In the genomic region with DNA sequence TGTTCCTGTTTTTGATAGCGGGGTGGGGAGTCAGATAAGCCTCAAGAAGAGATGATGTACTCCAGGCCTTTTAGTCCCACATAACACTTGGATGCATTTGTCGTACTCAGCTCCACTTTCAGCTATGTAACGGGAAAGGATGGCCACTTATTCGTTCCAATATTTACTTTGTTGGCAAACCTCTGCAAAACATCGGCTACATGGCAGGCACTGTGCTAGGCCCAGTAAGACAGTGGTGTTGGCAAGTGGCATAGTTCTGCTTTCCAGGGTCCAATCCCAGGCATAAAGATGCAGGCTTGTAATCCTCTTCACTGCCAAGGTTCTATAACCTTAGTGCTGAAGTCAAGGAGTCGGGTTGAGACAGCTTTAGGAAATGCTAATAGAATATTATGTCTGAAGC, we compare ENCODE assay signal across 23 mouse cellular contexts. TPM values are rescaled to one million over a fixed set of nuclear protein-coding genes. Genes with fewer than 3 reads are reported as not detected.
DNase-seq lines count a peak whose midpoint lies in the region; ATAC-seq and TF ChIP-seq lines count a peak whose summit lies in the region.
"Had no signal": no experiment of that assay in that cellular context is flagged by ENCODE, and none has a peak within 500 bp of the region (broad histone marks: within the 10 kb centered on the region; RNA-seq: fewer than 3 reads in every experiment).

No protein-coding gene starts in this region.

- TF ChIP-seq CTCF in heart, adult 2 months (IDR thresholded peaks at IDR 0.05), result no peak
- no peak for TF ChIP-seq CTCF in layer of hippocampus, adult 2 months (conservative IDR thresholded peaks at IDR 0.05)
- TF ChIP-seq CTCF in testis, adult 2 months (IDR thresholded peaks at IDR 0.05; ENCODE audit: control insufficient read depth, insufficient read depth, insufficient replicate concordance, low read depth, low read length), result no peak

- TF ChIP-seq EP300 in heart, adult 2 months (IDR thresholded peaks at IDR 0.05; ENCODE audit: insufficient read depth, low read depth, low read length), result no peak

- H3K36me3 ChIP-seq in forebrain, embryonic 16.5 days (ENCODE audit: control insufficient read depth, insufficient read depth), result no peaks in the 10 kb centered on the region
- H3K36me3 ChIP-seq in forebrain, embryonic 13.5 days (ENCODE audit: poor library complexity, severe bottlenecking), result no peaks in the 10 kb centered on the region
- H3K36me3 ChIP-seq in heart, embryonic 13.5 days, result no peaks in the 10 kb centered on the region
- no peaks in the 10 kb centered on the region for H3K36me3 ChIP-seq in heart, adult 2 months (ENCODE audit: control insufficient read depth, insufficient read depth, low read length)
- H3K36me3 ChIP-seq in testis, adult 2 months (ENCODE audit: control insufficient read depth, insufficient read depth, low read length), result no peaks in the 10 kb centered on the region
- H3K36me3 ChIP-seq: embryonic facial prominence, embryonic 12.5 days; G1E; liver, embryonic 13.5 days; midbrain, embryonic 12.5 days had no signal

- H3K9ac ChIP-seq in forebrain, embryonic 16.5 days (replicated peaks; ENCODE audit: low read depth, low read length), result no peak overlapping the region
- H3K9ac ChIP-seq in forebrain, embryonic 13.5 days, result no peak overlapping the region
- H3K9ac ChIP-seq in heart, embryonic 13.5 days, result 0 out of 2 replicates have a peak overlapping the region, but pooled peaks have one; percentile 24
- H3K9ac ChIP-seq in heart, adult 2 months (ENCODE audit: low read depth, low read length), result no peak overlapping the region
- H3K9ac ChIP-seq: embryonic facial prominence, embryonic 12.5 days; liver, embryonic 13.5 days; lung, embryonic 14.5 days; midbrain, embryonic 12.5 days had no signal

- peak; percentile 26 for ATAC-seq in forebrain, embryonic 16.5 days
- no peak; the same call in 1 of the 2 replicates for ATAC-seq in forebrain, embryonic 13.5 days
- ATAC-seq in heart, embryonic 13.5 days (ENCODE audit: extremely low read depth, insufficient number of reproducible peaks, low FRiP score, low TSS enrichment), result no peak
- ATAC-seq: activated CD4-positive, CD25-positive, alpha-beta regulatory T cell, adult 4 months; inflammation-experienced regulatory T-cells, adult 6 months had no signal

- peaks cover 5% of the 10 kb centered on the region; the same call in 1 of the 2 replicates for H3K4me1 ChIP-seq in forebrain, embryonic 16.5 days (replicated peaks; ENCODE audit: control insufficient read depth, insufficient read depth, low read length)
- H3K4me1 ChIP-seq in forebrain, embryonic 13.5 days, result peaks cover 7% of the 10 kb centered on the region
- peaks cover 29% of the 10 kb centered on the region for H3K4me1 ChIP-seq in heart, embryonic 13.5 days
- peaks cover 6% of the 10 kb centered on the region for H3K4me1 ChIP-seq in heart, adult 2 months (ENCODE audit: control insufficient read depth, insufficient read depth, low read length)
- H3K4me1 ChIP-seq in testis, adult 2 months (ENCODE audit: control insufficient read depth, insufficient read depth, low read length), result no peaks in the 10 kb centered on the region
- H3K4me1 ChIP-seq: embryonic facial prominence, embryonic 12.5 days; liver, embryonic 13.5 days; midbrain, embryonic 12.5 days had no signal

- H3K79me2 ChIP-seq in heart, adult 2 months (replicated peaks; ENCODE audit: control insufficient read depth, insufficient read depth, low read length), result no peaks in the 10 kb centered on the region

- no peak overlapping the region for H3K4me3 ChIP-seq in forebrain, embryonic 16.5 days (replicated peaks; ENCODE audit: low read length)
- H3K4me3 ChIP-seq in forebrain, embryonic 13.5 days, result no peak overlapping the region
- H3K4me3 ChIP-seq in heart, embryonic 13.5 days, result no peak overlapping the region
- H3K4me3 ChIP-seq in heart, adult 2 months, result no peak overlapping the region
- H3K4me3 ChIP-seq in layer of hippocampus, adult 2 months, result no peak overlapping the region
- peak overlapping the region; percentile 64 for H3K4me3 ChIP-seq in testis, adult 2 months (ENCODE audit: control insufficient read depth, low read depth, low read length)
- H3K4me3 ChIP-seq: embryonic facial prominence, embryonic 12.5 days; erythroblast, embryonic 14.5 days; liver, embryonic 13.5 days; midbrain, embryonic 12.5 days had no signal

- H3K9me3 ChIP-seq in forebrain, embryonic 16.5 days (ENCODE audit: control insufficient read depth, low read length), result no peaks in the 10 kb centered on the region
- no peaks in the 10 kb centered on the region for H3K9me3 ChIP-seq in forebrain, embryonic 13.5 days (replicated peaks)
- H3K9me3 ChIP-seq in heart, embryonic 13.5 days, result no peaks in the 10 kb centered on the region
- H3K9me3 ChIP-seq: embryonic facial prominence, embryonic 12.5 days; G1E; liver, embryonic 13.5 days; midbrain, embryonic 12.5 days had no signal

- H3K27ac ChIP-seq in forebrain, embryonic 16.5 days (ENCODE audit: low read length), result peak overlapping the region; percentile 37; the same call in 1 of the 2 replicates
- H3K27ac ChIP-seq in forebrain, embryonic 13.5 days, result no peak overlapping the region
- peak overlapping the region; percentile 82 for H3K27ac ChIP-seq in heart, embryonic 13.5 days (replicated peaks)
- no peak overlapping the region for H3K27ac ChIP-seq in heart, adult 2 months
- H3K27ac ChIP-seq in layer of hippocampus, adult 2 months, result peak overlapping the region; percentile 94
- no peak overlapping the region for H3K27ac ChIP-seq in testis, adult 2 months (ENCODE audit: control insufficient read depth, insufficient read depth, low read depth, low read length)
- H3K27ac ChIP-seq: embryonic facial prominence, embryonic 12.5 days; liver, embryonic 13.5 days; midbrain, embryonic 12.5 days had no signal

- intact Hi-C loops in heart, adult 2 months (cut with DNase I), result no loop called here

- no peak overlapping the region for H3K4me2 ChIP-seq in forebrain, embryonic 16.5 days (ENCODE audit: low read length)
- no peak overlapping the region for H3K4me2 ChIP-seq in forebrain, embryonic 13.5 days
- H3K4me2 ChIP-seq in heart, embryonic 13.5 days, result peak overlapping the region; percentile 51
- H3K4me2 ChIP-seq: embryonic facial prominence, embryonic 12.5 days; liver, embryonic 13.5 days; lung, embryonic 14.5 days; midbrain, embryonic 12.5 days had no signal

- 81% methylated on average over 6 of the region's 6 CpGs for WGBS in forebrain, embryonic 16.5 days
- 81% methylated on average over 6 of the region's 6 CpGs for WGBS in forebrain, embryonic 13.5 days
- WGBS in heart, embryonic 13.5 days, result 40% methylated on average over 6 of the region's 6 CpGs
- 44% methylated on average over 6 of the region's 6 CpGs for WGBS in heart, adult 2 months

- no peaks in the 10 kb centered on the region for H3K27me3 ChIP-seq in forebrain, embryonic 16.5 days (replicated peaks; ENCODE audit: control insufficient read depth, insufficient read depth, low read length)
- H3K27me3 ChIP-seq in forebrain, embryonic 13.5 days, result no peaks in the 10 kb centered on the region
- H3K27me3 ChIP-seq in heart, embryonic 13.5 days (replicated peaks), result no peaks in the 10 kb centered on the region
- no peaks in the 10 kb centered on the region for H3K27me3 ChIP-seq in heart, adult 2 months (ENCODE audit: control insufficient read depth, insufficient read depth, low read length)
- no peaks in the 10 kb centered on the region for H3K27me3 ChIP-seq in testis, adult 2 months (ENCODE audit: control insufficient read depth, insufficient read depth, low read length)
- H3K27me3 ChIP-seq: embryonic facial prominence, embryonic 12.5 days; liver, embryonic 13.5 days; midbrain, embryonic 12.5 days had no signal

- no peak for TF ChIP-seq POLR2A in heart, adult 2 months (IDR thresholded peaks at IDR 0.05; ENCODE audit: insufficient read depth, low read depth, low read length)
- TF ChIP-seq POLR2A in testis, adult 2 months (IDR thresholded peaks at IDR 0.05; ENCODE audit: control insufficient read depth, low read depth, low read length), result no peak

- DNase-seq in heart, adult 2 months, result no peak
- DNase-seq in layer of hippocampus, adult 2 months (ENCODE audit: low spot score in 2 of 2), result no peak
- no peak for DNase-seq in layer of hippocampus, adult 18-20 months (ENCODE audit: low spot score in 2 of 2)
- DNase-seq in testis, postnatal 14 days (ENCODE audit: low spot score), result no peak
- DNase-seq: adrenal gland, postnatal 10 days; cerebellum, adult 9-11 months; gastrocnemius, postnatal 25 days; kidney, adult 9 months; kidney, postnatal 25 days; liver, embryonic 13.5 days; lung, postnatal 4 days; right cerebral cortex, postnatal 4 days had no signal

RNA-seq across cellular contexts. Expression of a gene that starts 16.2 kb away (rescaled TPM):
- polyA plus RNA-seq in forebrain, embryonic 16.5 days (2015; fragmentation: Nextera tagmentation; extraction: Ambion mirVana), result 110 and 132 TPM in 2 replicates
- 34.0 and 41.6 TPM in 2 replicates for polyA plus RNA-seq in forebrain, embryonic 13.5 days (2015; fragmentation: Nextera tagmentation; extraction: Ambion mirVana)
- polyA plus RNA-seq in heart, embryonic 13.5 days (2015; fragmentation: Nextera tagmentation; extraction: Ambion mirVana), result 293 and 324 TPM in 2 replicates
- total RNA-seq in heart, adult 2 months (2021), result 100 to 1,000 TPM; 328 to 391 TPM
- 136 and 178 TPM in 2 replicates for polyA plus RNA-seq in heart, adult 2 months (2012; rRNA removed)
- total RNA-seq in layer of hippocampus, adult 2 months (2021), result 1,000 to 10,000 TPM; 1,930 to 2,057 TPM
- total RNA-seq in layer of hippocampus, adult 18-20 months (2021), result 1,000 to 10,000 TPM; 1,935 to 2,007 TPM
- polyA plus RNA-seq in testis, adult 2 months (2012; rRNA removed), result 11.9 and 15.8 TPM in 2 replicates
- polyA plus RNA-seq: erythroblast, embryonic 14.5 days; G1E had no signal

Comparison
In these comparisons a context has a peak if more than half of its experiments do, and no peak if none do; other contexts are left out.
1. H3K27ac ChIP-seq: peak in forebrain, embryonic 16.5 days (single experiment), heart, embryonic 13.5 days (single experiment) and layer of hippocampus, adult 2 months (single experiment); none in forebrain, embryonic 13.5 days (single experiment), heart, adult 2 months (single experiment) and testis, adult 2 months (single experiment).